Mouse (Mus musculus) NIH3T3 (cell line): Measurements from ENCODE around the gene Gps2.
"Not testable (repeated sequence)": the region's sequence is repeated elsewhere in the genome, so short reads cannot be mapped to it uniquely, and the experiment has no call there.

Experiments used
- DNase-seq: peaks from one replicate; pipeline ENCODE4 v3.0.0-alpha.2; 2012; ENCODE audit warnings: low read depth

The Gps2 gene

GRCm38 (mm10) chr11:69936714-69937347 lies 23.1 kb downstream of the Gps2 start:
- no peak for DNase-seq

GRCm38 (mm10) chr11:69937385-69937784 lies 23.7 kb downstream of the Gps2 start:
- DNase-seq, result peak; percentile 42

- no peak for DNase-seq
These were observed 24.1 kb downstream of the Gps2 start for GRCm38 (mm10) chr11:69937834-69938233.

- DNase-seq, result no peak
These were observed 24.8 kb downstream of the Gps2 start for GRCm38 (mm10) chr11:69938401-69938979.

- no peak for DNase-seq
These were observed 25.5 kb downstream of the Gps2 start for GRCm38 (mm10) chr11:69939181-69939580.

GRCm38 (mm10) chr11:69939731-69940130 lies 26.0 kb downstream of the Gps2 start:
- no peak for DNase-seq

- no peak for DNase-seq
These were observed 27.3 kb downstream of the Gps2 start for GRCm38 (mm10) chr11:69940962-69941361.

- DNase-seq, result no peak
These were observed 31.5 kb downstream of the Gps2 start for GRCm38 (mm10) chr11:69945216-69945615.

- DNase-seq, result no peak
These were observed 32.6 kb downstream of the Gps2 start for GRCm38 (mm10) chr11:69945997-69946891.

GRCm38 (mm10) chr11:69947337-69948065 lies 33.8 kb downstream of the Gps2 start:
- no peak for DNase-seq

- peak; percentile 88 for DNase-seq
These were observed 34.5 kb downstream of the Gps2 start, which contains the start of gene Slc2a4 for GRCm38 (mm10) chr11:69948066-69948762. Gene Slc2a4 (minus strand): TSS chr11:69948188.

GRCm38 (mm10) chr11:69948763-69949150 lies 35.1 kb downstream of the Gps2 start:
- peak; percentile 60 for DNase-seq

GRCm38 (mm10) chr11:69950807-69951459 lies 37.2 kb downstream of the Gps2 start:
- peak; percentile 21 for DNase-seq

GRCm38 (mm10) chr11:69952274-69952673 lies 38.6 kb downstream of the Gps2 start:
- no peak for DNase-seq

GRCm38 (mm10) chr11:69953267-69953915 lies 39.7 kb downstream of the Gps2 start:
- DNase-seq, result no peak

GRCm38 (mm10) chr11:69955618-69956017 lies 41.9 kb downstream of the Gps2 start:
- DNase-seq, result not testable (repeated sequence)

- peak; percentile 23 for DNase-seq
These were observed 42.5 kb downstream of the Gps2 start for GRCm38 (mm10) chr11:69956218-69956617.

GRCm38 (mm10) chr11:69960616-69961015 lies 46.9 kb downstream of the Gps2 start:
- DNase-seq, result peak; percentile 46

- no peak for DNase-seq
These were observed 48.2 kb downstream of the Gps2 start for GRCm38 (mm10) chr11:69961841-69962240.

- DNase-seq, result no peak
These were observed 51.1 kb downstream of the Gps2 start, which contains the start of gene Cldn7 for GRCm38 (mm10) chr11:69964650-69965270. Gene Cldn7 (plus strand): TSS chr11:69964779.
